Mouse (Mus musculus): ENCODE results near the gene Kcnj8. TPM values are rescaled to one million over a fixed set of nuclear protein-coding genes. Genes with fewer than 3 reads are reported as not detected.

Gene Kcnj8
- total RNA-seq, 1 experiment from 2014 or later, result 20.5 TPM

Other genes starting within 250 kb of the Kcnj8 start
- gene Slco1a5, start 248.6 kb downstream of the Kcnj8 start, total RNA-seq (2021), result not detected in 2 replicates
- gene Pyroxd1, start 226.0 kb downstream of the Kcnj8 start, total RNA-seq (2021), result 11.9 and 12.6 TPM in 2 replicates
- gene Recql, start 184.5 kb downstream of the Kcnj8 start, total RNA-seq (2021), result 15.5 and 19.2 TPM in 2 replicates
- 32.9 and 33.3 TPM in 2 replicates for gene Golt1b, start 184.4 kb downstream of the Kcnj8 start, total RNA-seq (2021)
- 1.2 TPM in 1 of 2 replicates, not detected in the other for gene Spx, start 158.2 kb downstream of the Kcnj8 start, total RNA-seq (2021)
- gene Gys2, start 98.5 kb downstream of the Kcnj8 start, total RNA-seq (2021), result 4.3 and 15.7 TPM in 2 replicates
- gene Ldhb, start 63.7 kb downstream of the Kcnj8 start, total RNA-seq (2021), result 446 and 476 TPM in 2 replicates
- gene Abcc9, start 130.7 kb upstream of the Kcnj8 start, total RNA-seq (2021), result 32.9 and 35.9 TPM in 2 replicates
- gene Cmas, start 185.1 kb upstream of the Kcnj8 start, total RNA-seq (2021), result 31.3 and 35.6 TPM in 2 replicates
- not detected in 2 replicates for gene Sult6b2, start 232.9 kb upstream of the Kcnj8 start, total RNA-seq (2021)

Measured in adrenal gland, postnatal 14 days (tissue).